Comparison of ENCODE assay signal across 8 mouse cellular contexts in genomic region chr11:98412797-98413301, GRCm38 (mm10). TPM values are rescaled to one million over a fixed set of nuclear protein-coding genes. Genes with fewer than 3 reads are reported as not detected.
DNase-seq lines count a peak whose midpoint lies in the region; ATAC-seq lines count a peak whose summit lies in the region.

No protein-coding gene starts in this region.

- no peaks in the 10 kb centered on the region for H3K9me3 ChIP-seq in heart, embryonic 13.5 days
- H3K9me3 ChIP-seq in limb, embryonic 13.5 days = no peaks in the 10 kb centered on the region

- no peaks in the 10 kb centered on the region for H3K27me3 ChIP-seq in heart, embryonic 13.5 days (replicated peaks)
- H3K27me3 ChIP-seq in limb, embryonic 13.5 days = peaks cover 12% of the 10 kb centered on the region

- H3K4me2 ChIP-seq in heart, embryonic 13.5 days = peak overlapping the region; percentile 83
- H3K4me2 ChIP-seq in limb, embryonic 13.5 days (replicated peaks) = peak overlapping the region; percentile 74

- peak; percentile 41 for DNase-seq in gastrocnemius, postnatal 10 days
- DNase-seq in gastrocnemius, postnatal 25 days = no peak
- peak; percentile 27 for DNase-seq in ZHBTc4 (ENCODE audit: low read depth, low spot score)
- peak; percentile 75 for DNase-seq in neural tube, embryonic 10.5 days (ENCODE audit: extremely low spot score, low spot score)
- DNase-seq in thymus, postnatal 0 days (ENCODE audit: low spot score) = no peak
- no peak for DNase-seq in adrenal gland, postnatal 4 days (ENCODE audit: low spot score in 2 of 2)

- peak overlapping the region; percentile 80 for H3K4me3 ChIP-seq in heart, embryonic 13.5 days
- H3K4me3 ChIP-seq in limb, embryonic 13.5 days = peak overlapping the region; percentile 97

- H3K27ac ChIP-seq in heart, embryonic 13.5 days (replicated peaks) = peak overlapping the region; percentile 96
- peak overlapping the region; percentile 98 for H3K27ac ChIP-seq in limb, embryonic 13.5 days

- ATAC-seq in heart, embryonic 13.5 days (ENCODE audit: extremely low read depth, insufficient number of reproducible peaks, low FRiP score, low TSS enrichment) = no peak
- peak; percentile 57 for ATAC-seq in limb, embryonic 13.5 days (ENCODE audit: low FRiP score, low read depth)

- under 1% methylated on average over 36 of the region's 40 CpGs for WGBS in heart, embryonic 13.5 days
- WGBS in limb, embryonic 13.5 days = under 1% methylated on average over 39 of the region's 40 CpGs

- H3K9ac ChIP-seq in heart, embryonic 13.5 days = peak overlapping the region; percentile 93
- H3K9ac ChIP-seq in limb, embryonic 13.5 days = peak overlapping the region; percentile 97

- H3K4me1 ChIP-seq in heart, embryonic 13.5 days = peaks cover 72% of the 10 kb centered on the region
- peaks cover 56% of the 10 kb centered on the region for H3K4me1 ChIP-seq in limb, embryonic 13.5 days

- peaks cover 9% of the 10 kb centered on the region for H3K36me3 ChIP-seq in heart, embryonic 13.5 days
- no peaks in the 10 kb centered on the region for H3K36me3 ChIP-seq in limb, embryonic 13.5 days

RNA-seq across cellular contexts. Expression of gene Erbb2, which starts 0.6 kb away (rescaled TPM):
- 1 to 10 TPM; 7.2 to 8.7 TPM for total RNA-seq in gastrocnemius, postnatal 10 days (2021)
- 1 to 10 TPM; 2.0 to 2.3 TPM for total RNA-seq in gastrocnemius, postnatal 25 days (2021)
- 48.1 and 49.0 TPM in 2 replicates for polyA plus RNA-seq in heart, embryonic 13.5 days (2015; fragmentation: Nextera tagmentation; extraction: Ambion mirVana)
- polyA plus RNA-seq in limb, embryonic 13.5 days (2015; fragmentation: Nextera tagmentation; extraction: Ambion mirVana) = 47.3 and 53.0 TPM in 2 replicates
- polyA plus RNA-seq in thymus, postnatal 0 days (2015; fragmentation: Nextera tagmentation; extraction: Ambion mirVana) = 2.5 and 3.1 TPM in 2 replicates
- 10 to 100 TPM; 10.8 to 19.4 TPM for total RNA-seq in adrenal gland, postnatal 4 days (2021)

RNA-seq across cellular contexts. Expression of gene Pgap3, which starts 12.6 kb away (rescaled TPM):
- 1 to 10 TPM; 3.2 to 3.5 TPM for total RNA-seq in gastrocnemius, postnatal 10 days (2021)
- total RNA-seq in gastrocnemius, postnatal 25 days (2021) = 1 to 10 TPM; 1.9 to 2.1 TPM
- 19.0 and 19.1 TPM in 2 replicates for polyA plus RNA-seq in heart, embryonic 13.5 days (2015; fragmentation: Nextera tagmentation; extraction: Ambion mirVana)
- polyA plus RNA-seq in limb, embryonic 13.5 days (2015; fragmentation: Nextera tagmentation; extraction: Ambion mirVana) = 10.4 and 12.4 TPM in 2 replicates
- polyA plus RNA-seq in thymus, postnatal 0 days (2015; fragmentation: Nextera tagmentation; extraction: Ambion mirVana) = 12.1 and 12.7 TPM in 2 replicates
- total RNA-seq in adrenal gland, postnatal 4 days (2021) = 10 to 100 TPM in 1 of 2 experiments, 1 to 10 TPM in 1; 9.7 to 11.0 TPM

RNA-seq across cellular contexts. Expression of gene Mien1, which starts 25.9 kb away (rescaled TPM):
- 10 to 100 TPM; 28.0 to 31.6 TPM for total RNA-seq in gastrocnemius, postnatal 10 days (2021)
- total RNA-seq in gastrocnemius, postnatal 25 days (2021) = 10 to 100 TPM; 31.7 to 35.5 TPM
- polyA plus RNA-seq in heart, embryonic 13.5 days (2015; fragmentation: Nextera tagmentation; extraction: Ambion mirVana) = 93.8 and 113 TPM in 2 replicates
- polyA plus RNA-seq in limb, embryonic 13.5 days (2015; fragmentation: Nextera tagmentation; extraction: Ambion mirVana) = 76.0 and 79.4 TPM in 2 replicates
- polyA plus RNA-seq in thymus, postnatal 0 days (2015; fragmentation: Nextera tagmentation; extraction: Ambion mirVana) = 227 and 241 TPM in 2 replicates
- 10 to 100 TPM; 53.5 to 55.3 TPM for total RNA-seq in adrenal gland, postnatal 4 days (2021)

RNA-seq across cellular contexts. Expression of gene Pnmt, which starts 26.6 kb away (rescaled TPM):
- total RNA-seq in gastrocnemius, postnatal 10 days (2021) = under 1 TPM; 0.28 to 0.77 TPM
- 1 to 10 TPM in 1 of 2 experiments, under 1 TPM in 1; 0.87 to 2.9 TPM for total RNA-seq in gastrocnemius, postnatal 25 days (2021)
- polyA plus RNA-seq in heart, embryonic 13.5 days (2015; fragmentation: Nextera tagmentation; extraction: Ambion mirVana) = 1.3 and 1.5 TPM in 2 replicates
- 1.4 and 1.6 TPM in 2 replicates for polyA plus RNA-seq in limb, embryonic 13.5 days (2015; fragmentation: Nextera tagmentation; extraction: Ambion mirVana)
- 0.94 and 1.0 TPM in 2 replicates for polyA plus RNA-seq in thymus, postnatal 0 days (2015; fragmentation: Nextera tagmentation; extraction: Ambion mirVana)
- total RNA-seq in adrenal gland, postnatal 4 days (2021) = 100 to 1,000 TPM; 686 to 903 TPM

RNA-seq across cellular contexts. Expression of gene Tcap, which starts 29.2 kb away (rescaled TPM):
- total RNA-seq in gastrocnemius, postnatal 10 days (2021) = 100 to 1,000 TPM; 585 to 712 TPM
- total RNA-seq in gastrocnemius, postnatal 25 days (2021) = 1,000 to 10,000 TPM; 2,256 to 3,626 TPM
- polyA plus RNA-seq in heart, embryonic 13.5 days (2015; fragmentation: Nextera tagmentation; extraction: Ambion mirVana) = 159 and 184 TPM in 2 replicates
- polyA plus RNA-seq in limb, embryonic 13.5 days (2015; fragmentation: Nextera tagmentation; extraction: Ambion mirVana) = 11.3 and 12.9 TPM in 2 replicates
- 0.22 TPM in 1 of 2 replicates, not detected in the other for polyA plus RNA-seq in thymus, postnatal 0 days (2015; fragmentation: Nextera tagmentation; extraction: Ambion mirVana)
- total RNA-seq in adrenal gland, postnatal 4 days (2021) = 10 to 100 TPM in 1 of 2 experiments, 1 to 10 TPM in 1; 8.6 to 16.7 TPM

Comparison
In these comparisons a context has a peak if more than half of its experiments do, and no peak if none do; other contexts are left out.
1. DNase-seq: peak in gastrocnemius, postnatal 10 days (single experiment), ZHBTc4 (single experiment) and neural tube, embryonic 10.5 days (single experiment); none in gastrocnemius, postnatal 25 days (single experiment), thymus, postnatal 0 days (single experiment) and adrenal gland, postnatal 4 days (0 of 2).